Mouse (Mus musculus) heart, embryonic 14.5 days (tissue): ENCODE measurements around the gene Polm. TPM values are rescaled to one million over a fixed set of nuclear protein-coding genes. Genes with fewer than 3 reads are reported as not detected.

Experiments used
- ATAC-seq: fragments of 200-750 bp; cut with Nextera tagmentation; 2 replicates; pipeline ENCODE4 v1.8.0; 2017; ENCODE audit warnings: low read depth, moderate TSS enrichment; ENCODE audit not compliant: insufficient number of reproducible peaks, insufficient read depth, low FRiP score
- H3K27ac ChIP-seq, 2 experiments: fragments of 200-500 bp in 1 of 2; fragments of 300-500 bp in 1 of 2; sonication (generic) in 1 of 2; replicated peaks in 1 of 2; 2 replicates each; pipeline ENCODE4 v1.5.1; 2012 to 2014; ENCODE audit warnings: low read depth in 2 of 2, low read length in 2 of 2, control low read depth in 1 of 2, mild to moderate bottlenecking in 1 of 2, mixed read lengths in 1 of 2; ENCODE audit not compliant: control insufficient read depth in 1 of 2, insufficient read depth in 1 of 2
- H3K27me3 ChIP-seq: fragments of 300-500 bp; sonication (generic); 2 replicates; pipeline ENCODE4 v1.6.1; 2014; ENCODE audit warnings: mild to moderate bottlenecking, low read length, control low read depth; ENCODE audit not compliant: control insufficient read depth, insufficient read depth
- H3K36me3 ChIP-seq: fragments of 300-500 bp; sonication (generic); 2 replicates; pipeline ENCODE4 v1.6.1; 2014; ENCODE audit warnings: mild to moderate bottlenecking, control low read depth, low read length, mixed read lengths; ENCODE audit not compliant: control insufficient read depth, insufficient read depth
- H3K4me1 ChIP-seq, 2 experiments: fragments of 200-500 bp in 1 of 2; fragments of 300-500 bp in 1 of 2; sonication (generic) in 1 of 2; 2 replicates each; pipeline ENCODE4 v1.6.1; 2012 to 2014; ENCODE audit warnings: low read length in 2 of 2, control low read depth in 1 of 2, mixed read lengths in 1 of 2; ENCODE audit not compliant: control insufficient read depth in 2 of 2, insufficient read depth in 2 of 2
- H3K4me2 ChIP-seq: fragments of 300-500 bp; sonication (generic); 2 replicates; pipeline ENCODE4 v1.6.1; 2014; ENCODE audit warnings: mild to moderate bottlenecking, low read length
- H3K4me3 ChIP-seq, 2 experiments: fragments of 200-500 bp in 1 of 2; fragments of 300-500 bp in 1 of 2; sonication (generic) in 1 of 2; 2 replicates each; pipeline ENCODE4 v1.5.1; 2012 to 2014; ENCODE audit warnings: low read length in 2 of 2, mild to moderate bottlenecking in 2 of 2, control low read depth in 1 of 2, low read depth in 1 of 2, moderate library complexity in 1 of 2; ENCODE audit not compliant: control insufficient read depth in 1 of 2, insufficient read depth in 1 of 2
- H3K9ac ChIP-seq: fragments of 300-500 bp; sonication (generic); 2 replicates; pipeline ENCODE4 v1.6.1; 2014; ENCODE audit warnings: mild to moderate bottlenecking, low read length
- H3K9me3 ChIP-seq: fragments of 300-500 bp; sonication (generic); 2 replicates; pipeline ENCODE4 v1.6.1; 2016; ENCODE audit warnings: low read length, control low read depth; ENCODE audit not compliant: control insufficient read depth
- WGBS: fragments of 180-500 bp; shearing (Covaris S2); extraction: QIAGEN DNeasy Blood & Tissue Kit; methylation state at CpG from one replicate; pipeline ENCODE4 v1.1.7; 2014; 5-methylcytosine and 5-hydroxymethylcytosine counted together
- polyA plus RNA-seq: library from polyadenylated mRNA; unstranded; fragments of >200 nt; fragmentation: Nextera tagmentation; extraction: Ambion mirVana; gene quantifications from 2 replicates; pipeline ENCODE4 v1.2.1, GENCODE M21; 2014

Gene Polm
- polyA plus RNA-seq, result 5.6 and 7.0 TPM in 2 replicates

DNA sequence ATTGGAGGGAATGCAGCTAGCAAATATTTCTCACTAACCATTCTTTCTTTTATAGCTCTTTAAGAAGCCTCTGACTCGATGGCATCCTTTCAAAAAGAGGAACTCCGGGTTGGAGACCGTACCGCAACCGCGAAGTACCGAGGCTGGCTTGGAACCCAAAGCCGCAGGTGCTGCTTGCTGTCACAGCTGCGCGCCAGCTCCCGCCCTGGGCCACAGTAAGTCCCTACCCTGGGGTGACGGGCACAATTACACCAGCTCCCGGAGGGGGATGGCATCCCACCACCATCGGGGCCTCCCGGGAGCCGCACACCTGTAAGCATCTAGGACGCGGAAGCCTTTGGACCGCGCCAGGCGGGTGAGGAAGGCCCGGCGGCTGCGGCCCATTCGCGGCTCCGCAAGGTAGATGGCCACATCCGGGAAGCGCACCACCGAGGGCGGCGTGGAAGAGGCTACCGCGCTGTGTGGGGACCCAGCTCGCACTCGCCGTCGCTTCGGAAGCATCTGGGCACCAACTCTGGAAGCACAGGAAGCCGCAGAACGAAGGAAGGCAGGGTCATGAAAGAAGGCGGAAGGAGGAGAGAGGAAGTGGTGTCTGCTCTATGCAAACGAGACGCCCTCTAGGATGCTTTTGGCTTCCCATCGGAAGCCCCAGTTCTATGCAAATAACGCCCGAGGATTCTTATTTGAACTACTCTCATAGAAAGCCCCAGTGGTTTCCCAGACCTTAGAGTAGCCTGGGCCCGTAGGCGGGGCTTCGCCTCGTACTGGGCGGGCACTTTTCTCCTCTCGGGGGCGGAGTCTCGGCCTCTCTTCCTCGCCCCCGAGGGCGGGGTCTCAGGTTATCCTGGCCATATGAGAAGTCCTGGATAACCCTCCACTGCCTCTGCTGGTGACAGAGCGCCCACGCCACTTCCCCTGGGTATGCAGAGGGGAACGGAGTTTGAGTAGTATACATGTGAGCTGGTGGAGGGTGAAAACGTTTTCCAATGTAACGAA, at the start of gene Polm:
Gene Polm (minus strand): TSS at position 766 of the 996 bp plus-strand sequence.
- under 1% methylated on average over 63 of the region's 63 CpGs for WGBS
- 0 out of 2 replicates have a peak, but pooled peaks cover 2% of the 10 kb centered on the region for H3K9me3 ChIP-seq
- peak within 1 kb of the TSS; percentile 81 to 86 for H3K4me3 ChIP-seq
- peaks cover 27% of the 10 kb centered on the region for H3K36me3 ChIP-seq
- peak; percentile 93 for ATAC-seq
- no peaks in the 10 kb centered on the region for H3K27me3 ChIP-seq
- peaks cover 0 to 8% of the 10 kb centered on the region in 2 experiments; a peak in 2 of 4 replicates for H3K4me1 ChIP-seq
- H3K4me2 ChIP-seq, result peak within 1 kb of the TSS; percentile 95
- H3K27ac ChIP-seq, result peak within 1 kb of the TSS; percentile 73 to 84
- H3K9ac ChIP-seq, result peak within 1 kb of the TSS; percentile 87

DNA sequence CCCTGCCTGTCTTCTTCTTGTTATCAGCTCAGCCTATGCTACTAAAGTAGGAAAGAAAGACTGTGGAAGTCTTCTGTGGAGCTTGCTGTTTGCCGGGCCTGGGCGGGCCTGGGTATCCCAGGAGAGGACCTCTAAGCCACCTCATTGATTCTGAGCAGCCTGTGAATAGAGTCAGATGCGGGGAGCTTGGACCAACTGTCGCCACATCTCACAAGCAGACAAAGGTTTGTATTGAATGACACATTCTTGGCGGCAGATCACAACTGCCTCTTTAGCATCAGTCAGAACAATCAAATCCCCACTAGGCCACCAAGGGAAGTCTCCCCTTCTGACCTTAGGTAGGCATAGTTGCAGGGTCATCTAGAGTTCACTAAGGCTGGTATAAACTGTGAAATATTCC, 49.4 kb upstream of the Polm start:
- 35% methylated on average over 5 of the region's 5 CpGs for WGBS
- Histone ChIP-seq H3K9me3 (no peaks in the 10 kb centered on the region), H3K27me3 (no peaks in the 10 kb centered on the region), H3K36me3 (no peaks in the 10 kb centered on the region), H3K9ac (no peak overlapping the region), H3K4me1 (peaks cover 47 to 59% of the 10 kb centered on the region in 2 experiments), H3K4me3 (no peak overlapping the region), H3K4me2 (no peak overlapping the region), H3K27ac (peak overlapping the region; percentile 21 to 68)
- no peak for ATAC-seq

DNA sequence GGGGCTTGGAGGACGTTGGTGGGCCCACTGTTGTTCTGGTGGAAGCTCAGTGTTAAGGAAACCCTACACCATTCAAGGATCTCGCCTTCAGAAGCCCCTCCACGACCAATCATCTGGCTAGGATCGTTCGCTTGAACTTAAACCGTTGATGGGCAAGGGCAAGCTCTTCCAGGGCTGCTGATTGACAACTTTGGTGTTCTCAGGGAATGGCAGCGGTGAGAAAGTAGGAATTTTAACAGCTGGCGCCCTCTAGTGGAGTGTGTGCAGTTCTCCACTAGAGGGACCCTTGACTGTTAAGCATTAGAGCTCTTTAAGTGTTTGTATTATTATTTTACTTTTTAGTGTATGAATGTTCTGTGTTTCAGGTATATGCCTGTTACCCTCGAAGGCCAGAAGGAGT, 48.4 kb upstream of the Polm start:
- Histone ChIP-seq H3K27ac (peak overlapping the region; percentile 61 to 68; a peak in 3 of 4 replicates), H3K9ac (no peak overlapping the region), H3K36me3 (no peaks in the 10 kb centered on the region), H3K27me3 (no peaks in the 10 kb centered on the region), H3K4me2 (no peak overlapping the region), H3K4me1 (peaks cover 39 to 48% of the 10 kb centered on the region in 2 experiments), H3K9me3 (no peaks in the 10 kb centered on the region), H3K4me3 (no peak overlapping the region)
- no peak for ATAC-seq
- WGBS, result 13% methylated on average over 9 of the region's 9 CpGs

DNA sequence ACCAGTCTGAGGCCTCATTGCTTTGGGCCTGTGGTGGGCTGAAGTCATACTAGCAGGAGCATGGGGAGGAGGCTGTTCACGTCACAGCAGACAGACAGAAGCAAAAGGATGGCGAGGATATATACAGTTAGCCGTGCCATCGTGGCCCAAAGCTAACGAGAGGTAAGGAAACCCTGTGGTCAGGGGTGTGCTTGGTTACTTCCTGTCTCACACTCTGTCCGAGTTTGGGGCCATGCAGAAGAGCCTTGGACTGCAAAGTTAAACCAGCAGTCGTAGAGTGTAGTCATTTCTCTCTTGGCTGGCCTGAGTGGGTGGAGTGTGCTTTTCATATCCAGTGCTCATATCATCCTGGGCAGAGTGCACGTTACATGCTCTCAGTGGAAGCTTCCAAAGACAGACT, 44.7 kb upstream of the Polm start:
- Histone ChIP-seq H3K9ac (no peak overlapping the region), H3K36me3 (no peaks in the 10 kb centered on the region), H3K4me1 (peaks cover 16 to 20% of the 10 kb centered on the region in 2 experiments), H3K27me3 (no peaks in the 10 kb centered on the region), H3K27ac (no peak overlapping the region), H3K9me3 (no peaks in the 10 kb centered on the region), H3K4me2 (no peak overlapping the region), H3K4me3 (no peak overlapping the region)
- 52% methylated on average over 8 of the region's 8 CpGs for WGBS
- no peak for ATAC-seq

DNA sequence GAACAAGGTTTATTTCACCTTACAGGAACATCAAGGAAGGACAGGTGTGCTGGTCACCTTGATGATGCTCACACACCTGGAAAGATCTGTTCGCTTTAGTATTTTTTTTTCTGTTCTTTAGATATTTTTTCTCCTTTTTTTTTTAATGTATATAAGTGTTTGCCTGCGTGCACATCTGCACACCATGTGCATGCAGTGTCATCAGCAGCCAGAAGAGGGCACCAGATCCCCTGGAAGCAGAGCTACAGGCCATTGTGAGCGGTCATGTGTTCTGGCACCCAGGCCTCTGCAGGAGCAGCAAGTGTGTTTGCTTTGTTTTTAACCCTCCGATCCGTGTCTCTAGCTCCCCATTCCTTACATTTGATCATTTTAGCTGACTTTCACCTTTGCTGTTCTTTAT, 42.1 kb upstream of the Polm start:
- Histone ChIP-seq H3K27me3 (no peaks in the 10 kb centered on the region), H3K9me3 (no peaks in the 10 kb centered on the region), H3K27ac (no peak overlapping the region), H3K4me3 (no peak overlapping the region), H3K4me1 (peaks cover 6 to 16% of the 10 kb centered on the region in 2 experiments; a peak in 3 of 4 replicates), H3K4me2 (no peak overlapping the region), H3K36me3 (peaks cover 18% of the 10 kb centered on the region), H3K9ac (no peak overlapping the region)
- no peak for ATAC-seq
- WGBS, result 56% methylated on average over 5 of the region's 5 CpGs

DNA sequence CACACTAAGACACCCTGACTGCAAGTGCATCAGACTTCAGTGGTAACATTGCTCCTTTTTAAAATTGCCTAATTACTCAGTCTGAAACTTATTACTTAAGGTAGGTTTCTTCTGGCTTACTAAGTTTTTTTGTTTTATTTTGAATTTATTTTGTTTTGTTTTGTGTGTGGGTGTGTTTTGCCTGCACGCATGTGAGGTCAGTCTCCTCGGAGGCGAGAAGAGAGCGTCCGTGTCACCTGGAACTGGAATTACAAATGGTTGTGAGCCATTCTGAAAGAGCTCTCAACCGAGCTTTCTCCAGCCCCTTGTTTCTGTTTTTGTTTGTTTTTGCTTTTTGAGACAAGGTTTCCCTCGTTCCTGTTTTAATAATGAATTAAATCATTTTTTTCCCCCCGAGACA, 40.8 kb upstream of the Polm start:
- H3K27me3 ChIP-seq, result no peaks in the 10 kb centered on the region
- WGBS, result 42% methylated on average over 8 of the region's 8 CpGs

DNA sequence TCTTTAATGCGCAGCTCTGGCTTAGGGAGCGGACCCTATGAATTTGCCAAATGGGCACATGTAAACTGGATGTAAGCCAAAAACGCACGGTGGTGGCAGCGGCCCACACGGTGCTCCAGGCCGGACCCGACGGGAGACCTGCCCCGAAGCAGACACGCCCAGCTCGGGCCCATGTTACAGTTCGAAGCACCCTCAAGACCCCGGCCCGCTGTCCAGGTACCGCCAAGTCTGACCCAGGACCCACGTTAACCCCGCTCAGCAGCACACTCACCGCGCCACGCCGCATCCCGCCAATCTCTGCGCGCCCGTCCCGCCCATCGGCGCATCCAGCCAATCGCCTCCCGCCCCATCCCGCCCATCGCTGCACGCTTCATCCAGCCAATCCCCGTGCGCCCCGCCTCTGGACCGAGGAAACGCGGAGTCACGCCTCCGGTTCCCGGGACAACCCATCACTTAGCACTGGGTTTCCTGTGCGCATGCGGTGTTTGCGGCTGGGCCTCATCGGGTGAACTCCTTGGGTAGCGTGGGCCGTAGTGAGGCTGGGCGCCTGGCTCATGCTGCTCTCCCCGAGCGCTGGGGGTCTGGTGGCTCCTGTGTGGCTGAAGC, 40.2 kb upstream of the Polm start, which contains the start of gene Pold2:
Gene Pold2 (minus strand): TSS at position 372 of the 606 bp plus-strand sequence.
- WGBS, result under 1% methylated on average over 52 of the region's 52 CpGs
- H3K4me3 ChIP-seq, result peak within 1 kb of the TSS; percentile 70 to 76
- no peaks in the 10 kb centered on the region for H3K9me3 ChIP-seq
- H3K4me2 ChIP-seq, result peak within 1 kb of the TSS; percentile 69
- ATAC-seq, result peak; percentile 96
- peaks cover 37% of the 10 kb centered on the region for H3K36me3 ChIP-seq
- peak within 1 kb of the TSS; percentile 79 to 85 for H3K27ac ChIP-seq
- peak within 1 kb of the TSS; percentile 84 for H3K9ac ChIP-seq
- H3K27me3 ChIP-seq, result no peaks in the 10 kb centered on the region
- H3K4me1 ChIP-seq, result peaks cover 6 to 16% of the 10 kb centered on the region in 2 experiments; a peak in 3 of 4 replicates

More for the DNA sequence above, 40.8 kb upstream of the Polm start:
- Histone ChIP-seq H3K27ac (peak overlapping the region; percentile 79 to 85), H3K4me1 (peaks cover 6 to 16% of the 10 kb centered on the region in 2 experiments; a peak in 3 of 4 replicates), H3K9ac (peak overlapping the region; percentile 76), H3K4me2 (peak overlapping the region; percentile 69), H3K9me3 (no peaks in the 10 kb centered on the region), H3K36me3 (peaks cover 31% of the 10 kb centered on the region), H3K4me3 (peak overlapping the region; percentile 30 to 70; a peak in 3 of 4 replicates)
- ATAC-seq, result no peak
